Mouse (Mus musculus) urinary bladder, adult 18-20 months (tissue): ENCODE measurements around the gene Trip6.

Experiments
- DNase-seq, 2 experiments: peaks; one replicate each; pipeline ENCODE4 v3.0.0; 2022; ENCODE audit warnings: low spot score in 2 of 2, mixed read lengths in 2 of 2

The Trip6 gene

DNA sequence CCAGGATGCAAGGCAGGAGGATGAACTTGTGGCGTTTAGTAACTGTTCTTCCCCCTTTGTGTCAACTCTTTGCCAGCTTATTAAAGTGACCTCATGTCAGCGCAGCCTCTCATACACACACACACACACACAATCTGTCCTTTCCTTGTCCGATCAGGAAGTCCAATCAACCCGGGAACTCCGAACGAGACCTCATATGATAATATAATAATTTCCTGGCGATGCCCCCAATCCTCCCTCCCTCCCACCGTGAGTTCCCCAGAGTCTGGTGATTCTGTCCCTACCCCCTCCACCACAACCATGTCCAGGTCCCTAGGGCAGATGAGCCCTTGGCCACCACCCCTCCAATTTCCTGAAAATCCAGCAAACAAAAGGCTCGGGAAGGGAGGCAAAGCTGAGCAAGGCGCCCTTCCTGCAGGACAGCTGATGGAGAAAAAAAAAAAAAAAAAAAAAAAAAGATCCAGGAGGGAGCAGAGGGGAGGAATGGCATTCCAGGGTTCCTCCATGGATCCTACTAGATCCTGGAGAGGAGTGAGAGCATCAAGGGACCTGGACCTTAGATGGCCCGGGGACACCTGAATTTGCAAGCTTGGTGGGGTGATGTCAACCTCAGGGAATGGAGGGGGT is 24.6 kb upstream of the Trip6 start:
- peak in 1 of 2 experiments; percentile 37 for DNase-seq

GRCm38 (mm10) chr5:137338256-137338655 is 24.1 kb upstream of the Trip6 start:
- DNase-seq, result peak; percentile 73 to 89

DNA sequence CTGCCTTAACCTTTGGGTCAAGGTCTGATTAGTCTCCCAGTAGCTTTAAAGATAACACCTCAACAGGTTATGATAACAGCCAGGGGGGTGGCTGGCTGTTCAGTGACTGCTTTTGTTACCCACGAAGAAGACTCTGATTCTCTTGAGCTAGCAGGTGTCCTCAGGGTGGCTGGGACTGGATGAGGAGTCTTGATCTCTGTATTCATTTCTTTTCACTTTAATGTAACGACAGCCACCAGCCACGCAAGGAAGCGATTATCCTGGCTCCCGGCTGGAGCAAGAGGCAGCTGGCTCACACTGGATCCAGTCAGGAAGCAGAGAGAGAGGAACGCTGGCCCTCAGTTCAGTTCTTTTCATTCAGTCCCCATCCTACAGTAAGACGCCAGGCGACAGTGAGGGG is 23.0 kb upstream of the Trip6 start:
- no peak for DNase-seq

DNA sequence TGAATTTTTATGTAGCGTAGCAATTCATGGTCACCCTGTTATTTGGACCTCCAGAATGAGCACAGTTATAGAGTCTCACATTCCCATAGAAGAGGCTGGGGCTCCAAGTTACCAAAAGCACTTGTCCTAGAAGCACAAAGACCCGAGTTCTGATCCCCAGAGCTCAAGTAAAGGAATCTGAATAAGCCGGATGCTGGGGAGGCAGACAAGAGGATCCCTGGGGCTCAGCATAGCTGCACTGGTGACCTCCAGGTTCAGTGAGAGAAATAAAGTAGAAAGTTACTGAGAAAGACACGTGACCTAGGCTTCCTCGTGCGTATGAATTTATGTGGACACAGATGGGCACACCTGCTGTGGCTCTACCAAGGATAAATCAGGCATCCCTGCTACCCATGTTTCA is 20.9 kb upstream of the Trip6 start:
- no peak for DNase-seq

DNA sequence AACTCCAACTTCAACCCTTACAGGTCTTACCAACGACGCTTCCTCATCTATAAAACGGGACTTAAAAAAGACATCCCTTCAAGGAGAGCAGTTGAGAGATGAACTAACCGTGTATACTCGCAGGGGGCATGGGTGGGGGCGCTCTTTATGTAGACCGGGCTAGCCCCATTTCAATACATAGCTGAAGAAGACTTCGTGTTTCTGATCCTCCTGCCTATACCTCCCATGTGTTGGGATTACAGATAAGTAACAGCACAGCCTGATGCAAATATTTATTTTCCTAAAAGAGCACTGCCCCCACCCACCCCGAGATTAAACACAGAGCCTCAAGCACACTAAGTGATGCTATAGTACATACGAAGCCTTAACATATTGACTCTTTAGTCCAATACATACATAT is 20.1 kb upstream of the Trip6 start:
- no peak for DNase-seq

- peak; percentile 90 to 99 for DNase-seq
Measured at GRCm38 (mm10) chr5:137333512-137334174, 19.4 kb upstream of the Trip6 start, which contains the start of gene Slc12a9. Gene Slc12a9, minus strand, starts transcription at chr5:137333597.

DNA sequence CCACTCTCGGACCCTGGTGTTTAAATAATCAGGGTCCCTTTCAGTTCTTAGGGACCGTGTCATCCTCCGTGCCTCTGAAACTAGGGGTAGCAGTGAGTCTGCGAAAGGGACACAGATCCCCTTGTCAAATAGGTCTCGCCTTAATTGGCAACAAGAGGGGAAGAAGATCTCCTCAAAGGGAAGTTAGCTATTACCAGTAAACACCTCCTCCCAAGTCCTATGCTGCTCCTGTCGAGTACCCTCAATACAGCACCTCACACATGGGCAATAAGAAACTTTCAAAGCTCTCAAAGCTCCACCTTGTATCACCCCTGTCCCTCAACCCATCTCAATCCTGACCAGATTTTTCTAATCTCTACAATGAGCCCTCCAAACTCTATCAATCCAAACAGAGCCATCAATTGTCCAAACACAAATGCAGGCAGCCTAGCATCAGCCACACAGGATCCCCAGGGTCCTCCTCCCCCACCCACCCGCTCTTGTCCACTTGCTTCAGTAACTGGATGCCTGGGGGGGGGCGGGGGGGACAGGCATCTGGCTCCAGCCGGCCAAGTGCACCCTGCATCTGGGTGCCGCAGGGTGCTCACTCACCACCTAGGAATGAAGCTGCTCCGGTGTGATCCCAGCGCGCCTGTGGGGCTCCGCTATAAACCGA is 18.8 kb upstream of the Trip6 start:
- DNase-seq, result no peak

- no peak for DNase-seq
Measured at GRCm38 (mm10) chr5:137330910-137331309, 16.7 kb upstream of the Trip6 start.

- DNase-seq, result no peak
Measured at GRCm38 (mm10) chr5:137320996-137321395, 6.8 kb upstream of the Trip6 start.

DNA sequence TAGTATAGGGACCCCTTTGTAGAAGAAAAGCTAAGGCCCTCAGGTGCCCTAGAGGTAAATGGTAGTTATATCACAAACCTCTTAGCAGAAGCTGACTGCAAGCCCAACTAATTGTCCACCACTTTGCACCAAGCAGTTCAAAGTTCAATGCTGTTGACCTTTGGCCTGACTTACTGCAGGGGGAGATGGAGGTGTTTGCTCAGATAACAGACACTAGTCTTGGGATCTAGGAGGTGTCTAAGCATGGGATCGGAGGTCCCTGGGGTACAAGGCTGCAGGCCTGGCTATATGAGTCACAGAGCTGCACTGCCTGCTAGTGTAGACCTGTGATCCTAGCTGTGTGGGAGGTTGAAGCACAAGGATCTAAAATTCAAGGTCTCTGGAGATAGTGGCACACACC is 4.4 kb upstream of the Trip6 start:
- DNase-seq, result no peak

DNA sequence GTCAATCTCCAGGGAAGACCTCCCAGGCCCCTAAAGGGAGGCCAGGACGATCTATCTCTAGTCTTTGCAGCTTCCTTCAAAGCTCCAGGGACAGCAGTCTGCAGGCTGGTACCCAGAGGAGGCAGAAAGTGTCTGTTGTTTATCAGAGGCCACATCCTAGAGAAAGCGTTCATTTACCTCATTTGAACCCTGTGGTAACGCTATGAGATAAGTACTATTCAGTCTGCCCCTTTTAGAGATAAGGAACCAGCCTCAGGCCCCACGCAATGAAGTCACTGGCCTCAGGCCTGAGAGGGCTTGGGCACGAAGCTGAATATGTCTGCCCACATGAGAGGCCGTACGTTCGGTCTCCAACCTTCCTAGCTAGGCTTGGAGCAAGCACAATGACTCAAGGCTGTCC is 3.2 kb upstream of the Trip6 start:
- no peak for DNase-seq

DNA sequence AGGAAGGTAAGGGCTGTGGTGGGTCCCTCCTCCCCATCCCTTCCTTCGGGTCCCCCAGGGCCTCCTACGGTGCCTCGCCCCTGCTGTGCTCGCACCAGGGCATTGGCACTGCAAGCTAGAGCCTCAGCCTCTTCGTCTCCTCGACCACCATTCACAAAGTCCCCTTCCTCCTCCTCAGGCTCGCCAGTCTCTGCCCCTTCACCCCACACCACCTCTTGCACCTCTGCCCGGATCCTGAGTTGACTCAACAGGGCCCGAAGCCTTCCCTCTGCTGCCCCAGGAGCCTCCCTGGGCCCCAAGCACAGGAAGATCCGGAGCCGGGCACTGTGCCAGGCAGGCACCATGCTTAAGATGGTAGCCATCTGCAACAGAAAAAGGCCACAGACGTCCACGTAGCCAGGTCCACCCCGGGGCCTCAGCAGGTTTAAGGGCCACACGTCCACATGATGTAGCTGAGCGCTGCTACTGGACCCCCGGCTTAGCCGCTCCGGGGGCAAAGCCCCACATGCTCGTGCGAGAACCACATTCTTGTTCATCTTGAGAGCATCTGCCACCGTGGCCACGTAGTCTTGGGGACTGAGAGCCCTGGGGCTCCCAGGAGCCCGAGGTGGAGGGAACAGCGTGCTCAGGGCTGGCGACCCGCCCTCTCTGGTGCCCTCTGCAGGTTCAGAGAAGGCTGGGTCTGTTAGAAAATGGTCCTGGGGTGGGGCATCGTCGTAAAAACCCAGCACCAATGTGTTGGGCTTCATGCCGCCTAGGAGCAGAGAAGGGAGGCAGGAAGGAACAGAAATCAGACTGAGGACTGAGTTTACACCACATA is 1.1 kb upstream of the Trip6 start:
- no peak for DNase-seq

DNA sequence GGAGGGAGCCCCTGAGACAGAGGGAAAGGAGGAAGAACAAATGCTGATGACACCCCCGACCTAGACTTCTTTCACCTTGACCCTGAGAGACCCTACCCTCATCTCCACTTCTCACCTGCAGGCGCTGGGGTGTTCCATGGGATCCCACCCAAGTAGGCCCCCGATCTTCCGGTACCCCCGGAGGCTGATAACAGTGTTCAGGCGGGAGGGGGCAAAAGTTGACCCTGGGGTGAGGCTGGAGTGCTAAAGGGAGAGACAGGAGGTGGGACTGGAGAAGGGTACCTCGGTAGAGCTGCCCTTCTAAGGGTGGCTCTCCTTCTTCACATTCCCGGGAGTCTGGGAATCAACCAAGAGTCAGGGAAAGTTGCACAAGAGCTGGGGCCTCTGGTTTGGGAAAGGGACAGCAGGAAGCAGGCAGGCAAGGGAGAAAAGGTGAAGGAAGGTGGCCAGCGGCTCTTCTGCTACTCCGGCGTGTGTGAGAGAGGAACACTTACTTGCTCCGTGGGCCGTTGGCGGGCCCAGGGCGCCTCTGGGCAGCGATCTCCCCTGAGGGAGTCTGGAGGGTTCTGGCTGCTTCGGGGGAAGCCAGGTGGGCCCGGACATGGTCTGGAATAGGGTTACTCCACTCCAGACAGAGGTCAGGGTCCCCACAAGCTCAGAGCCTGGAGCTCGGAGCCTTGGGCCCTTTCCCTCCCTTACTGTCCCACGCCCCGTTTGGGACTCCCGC is 575 bp downstream of the Trip6 start:
- no peak for DNase-seq

DNA sequence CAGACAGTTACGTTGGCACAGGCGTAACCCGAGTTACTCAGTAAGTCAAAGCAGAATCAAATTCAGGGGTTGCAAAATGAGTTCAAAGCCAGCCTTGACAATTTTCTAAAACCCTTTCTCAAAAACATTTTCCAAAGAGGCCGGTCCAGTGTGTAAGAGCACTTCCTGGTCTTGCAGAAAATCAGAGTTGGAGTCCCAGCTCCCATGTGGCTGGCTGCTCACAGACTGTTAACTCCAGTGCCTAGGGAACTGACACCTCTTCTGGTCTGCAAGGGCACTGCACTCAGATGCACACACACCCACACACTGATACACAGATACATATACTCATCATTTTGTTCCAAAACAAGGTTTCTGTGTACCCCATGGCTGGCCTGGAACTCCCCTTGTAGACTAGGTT is 5.8 kb downstream of the Trip6 start:
- DNase-seq, result no peak

- peak; percentile 77 to 85 for DNase-seq
Measured at GRCm38 (mm10) chr5:137307071-137307912, 6.9 kb downstream of the Trip6 start, which contains the start of gene Srrt. Gene Srrt, minus strand, starts transcription at chr5:137307674.

GRCm38 (mm10) chr5:137306439-137307005 is 7.7 kb downstream of the Trip6 start:
- DNase-seq, result no peak

GRCm38 (mm10) chr5:137305822-137306221 is 8.4 kb downstream of the Trip6 start:
- no peak for DNase-seq

- DNase-seq, result no peak
Measured at GRCm38 (mm10) chr5:137304816-137305215, 9.4 kb downstream of the Trip6 start.

- DNase-seq, result no peak
Measured at GRCm38 (mm10) chr5:137304165-137304564, 10.0 kb downstream of the Trip6 start.

GRCm38 (mm10) chr5:137303609-137304008 is 10.6 kb downstream of the Trip6 start:
- no peak for DNase-seq
